Mouse (Mus musculus) brown adipose tissue, adult 24 weeks (tissue): ENCODE data around the gene Med15. TPM values are rescaled to one million over a fixed set of nuclear protein-coding genes. Genes with fewer than 3 reads are reported as not detected.
"Not testable (repeated sequence)": the region's sequence is repeated elsewhere in the genome, so short reads cannot be mapped to it uniquely, and the experiment has no call there.

Experiments used
- H3K27ac ChIP-seq: fragments of 200-500 bp; replicated peaks from 2 replicates; pipeline ENCODE4 v1.5.1; 2012; ENCODE audit warnings: low read depth, mild to moderate bottlenecking, low read length
- H3K4me1 ChIP-seq: fragments of 200-500 bp; 2 replicates; pipeline ENCODE4 v1.6.1; 2012; ENCODE audit warnings: low read length, mixed read lengths; ENCODE audit not compliant: control insufficient read depth, insufficient read depth, insufficient read length
- H3K4me3 ChIP-seq: fragments of 200-500 bp; 2 replicates; pipeline ENCODE4 v1.5.1; 2012; ENCODE audit warnings: low read depth, mild to moderate bottlenecking, low read length, moderate library complexity; ENCODE audit not compliant: insufficient read depth
- polyA plus RNA-seq: library from polyadenylated mRNA; stranded (reverse); fragments of >200 nt; gene quantifications from 2 replicates; pipeline ENCODE4 v1.2.4, GENCODE M21; 2012; ENCODE audit not compliant: missing spikeins, insufficient read depth, insufficient read length

Gene Med15
- polyA plus RNA-seq, 1 experiment: 14.7 TPM

DNA sequence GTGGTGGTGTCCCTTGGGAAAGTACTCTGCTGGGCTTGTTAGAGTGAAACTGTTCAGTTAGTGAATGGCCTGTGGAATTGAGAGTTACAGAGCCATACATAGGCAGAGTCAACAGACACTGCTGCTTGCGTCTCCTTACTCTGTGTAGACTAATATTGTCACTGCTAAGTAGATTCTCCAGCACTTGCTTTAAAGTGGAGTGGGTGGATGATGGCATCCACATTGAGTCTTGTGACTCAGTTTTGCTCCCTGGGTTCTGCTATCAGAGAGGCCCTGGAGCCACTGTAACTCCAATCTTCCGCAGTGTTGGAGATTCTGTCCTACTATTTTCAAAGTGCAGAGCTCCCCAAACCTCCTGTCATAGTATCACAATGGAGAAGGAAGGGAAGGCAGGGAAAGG lies 100.1 kb downstream of the Med15 start:
- Histone ChIP-seq H3K4me1 (no peaks in the 10 kb centered on the region), H3K4me3 (no peak overlapping the region), H3K27ac (no peak overlapping the region)

DNA sequence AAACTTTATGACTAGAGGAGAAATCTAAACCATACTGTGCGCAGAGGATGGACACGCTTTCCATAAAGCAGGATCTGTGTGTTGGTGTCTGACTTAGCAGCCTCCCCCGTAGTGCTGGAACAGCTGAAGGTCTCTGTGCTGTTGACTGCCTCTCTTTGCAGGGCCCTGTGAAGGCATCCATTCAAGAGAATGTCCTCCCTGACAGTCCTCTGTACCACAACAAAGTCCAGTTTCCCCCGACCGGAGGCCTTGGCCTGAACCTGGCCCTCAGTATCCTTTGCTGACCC lies 106.5 kb downstream of the Med15 start:
- no peaks in the 10 kb centered on the region for H3K4me1 ChIP-seq
- H3K4me3 ChIP-seq: no peak overlapping the region
- H3K27ac ChIP-seq: no peak overlapping the region

DNA sequence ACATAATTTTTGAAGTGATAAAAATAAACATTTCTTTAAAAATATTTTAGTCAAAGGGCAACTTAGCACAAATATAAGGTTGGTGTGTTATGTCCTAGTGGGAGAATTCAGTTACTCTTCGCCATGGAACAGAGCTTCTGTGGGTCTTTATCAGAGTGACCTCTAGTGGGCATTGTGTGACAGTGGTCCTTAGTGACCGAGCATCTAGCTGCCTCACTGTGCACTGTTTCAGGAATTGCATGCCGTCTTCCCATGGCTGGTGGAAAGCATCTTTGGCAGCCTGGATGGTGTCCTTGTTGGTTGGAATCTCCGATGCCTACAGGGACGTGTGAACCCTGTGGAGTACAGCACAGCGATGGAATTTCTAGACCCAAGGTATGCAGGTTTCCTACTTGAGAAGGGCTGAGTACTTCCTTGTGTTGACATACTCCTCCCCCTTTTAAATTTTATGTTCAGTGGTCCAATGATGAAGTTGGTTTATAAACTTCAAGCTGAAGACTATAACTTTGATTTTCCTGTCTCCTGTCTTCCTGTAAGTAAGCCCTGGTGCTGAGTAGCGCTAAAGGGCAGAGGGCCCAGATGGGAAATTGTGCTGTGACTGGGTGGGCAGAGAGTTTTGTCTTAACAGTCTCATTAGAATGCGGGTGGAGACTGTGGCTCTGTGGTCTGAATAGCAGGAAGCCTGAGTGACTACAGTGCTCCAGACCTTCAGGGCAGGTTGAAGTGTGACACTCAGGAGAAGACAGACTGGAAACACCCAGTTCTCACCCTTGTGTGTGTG lies 107.0 kb downstream of the Med15 start:
- Histone ChIP-seq H3K4me3 (no peak overlapping the region), H3K27ac (no peak overlapping the region), H3K4me1 (no peaks in the 10 kb centered on the region)

DNA sequence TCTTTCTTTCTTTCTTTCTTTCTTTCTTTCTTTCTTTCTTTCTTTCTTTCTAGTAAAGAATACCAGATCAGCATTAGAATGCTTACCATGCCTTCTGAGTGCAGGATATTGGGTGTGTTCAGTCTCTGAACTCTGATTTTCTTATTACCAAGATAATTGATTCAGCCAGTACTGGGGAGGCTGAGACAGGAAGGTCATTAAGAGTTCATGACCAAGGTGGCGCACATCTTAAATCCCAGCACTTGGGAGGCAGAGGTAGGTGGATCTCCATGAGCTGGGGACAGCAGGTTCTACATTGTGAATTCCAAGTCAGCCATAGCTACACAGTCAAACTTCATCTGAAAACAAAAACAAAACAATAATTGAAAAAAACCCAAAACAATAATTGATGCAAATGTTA lies 110.8 kb downstream of the Med15 start:
- peaks cover 2% of the 10 kb centered on the region for H3K4me1 ChIP-seq
- no peak overlapping the region for H3K4me3 ChIP-seq
- H3K27ac ChIP-seq: no peak overlapping the region

DNA sequence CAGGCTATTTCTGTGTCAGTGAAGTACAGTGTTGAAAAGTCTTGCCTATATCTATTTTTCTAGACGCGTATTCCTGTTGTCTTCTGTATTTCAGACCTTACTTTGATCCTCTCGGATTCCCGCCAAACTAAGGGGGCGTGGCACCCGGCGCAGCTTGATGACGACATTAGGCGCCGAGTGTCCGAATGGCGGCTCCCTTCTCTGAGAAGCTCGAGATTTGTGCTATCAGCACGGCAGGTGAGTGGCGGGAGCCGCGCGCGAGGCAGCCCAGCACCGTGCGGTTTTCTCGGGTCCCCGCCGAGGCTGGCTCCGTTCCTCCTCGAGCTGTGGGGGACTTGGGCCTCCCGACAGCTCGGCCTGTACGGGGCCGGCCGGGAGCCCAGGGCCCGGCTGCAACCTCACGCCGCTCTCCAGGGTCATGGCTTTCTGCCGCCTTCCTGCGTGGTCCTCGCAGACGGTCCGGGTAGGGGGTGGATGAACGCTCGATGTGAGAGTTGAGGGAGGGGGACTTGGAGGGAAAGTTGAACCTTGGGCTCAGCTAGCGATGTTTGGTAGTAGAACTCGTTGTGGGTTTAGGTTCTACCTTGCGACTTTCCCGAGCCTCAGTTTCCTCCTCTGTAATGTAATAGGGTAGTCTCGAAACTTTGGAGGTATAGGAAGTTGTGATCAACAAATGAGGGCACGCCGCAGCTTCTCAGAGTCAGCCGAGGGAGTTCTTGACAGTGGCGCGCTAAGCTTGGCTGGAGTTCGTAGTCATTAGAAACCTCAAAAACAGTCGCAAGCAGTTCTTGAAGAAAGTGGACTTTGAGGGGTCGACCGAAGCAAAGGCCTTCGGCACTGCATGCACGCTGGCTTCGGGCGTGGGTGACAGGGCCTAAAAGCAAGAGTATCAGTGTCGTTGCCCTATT lies 113.2 kb downstream of the Med15 start, which contains the start of gene Smpd4:
Gene Smpd4, plus strand, starts transcription at position 157 of the 908 bp plus-strand sequence.
- Histone ChIP-seq H3K4me3 (peak within 1 kb of the TSS; percentile 97), H3K27ac (no peak within 1 kb of the TSS), H3K4me1 (peaks cover 2% of the 10 kb centered on the region)

DNA sequence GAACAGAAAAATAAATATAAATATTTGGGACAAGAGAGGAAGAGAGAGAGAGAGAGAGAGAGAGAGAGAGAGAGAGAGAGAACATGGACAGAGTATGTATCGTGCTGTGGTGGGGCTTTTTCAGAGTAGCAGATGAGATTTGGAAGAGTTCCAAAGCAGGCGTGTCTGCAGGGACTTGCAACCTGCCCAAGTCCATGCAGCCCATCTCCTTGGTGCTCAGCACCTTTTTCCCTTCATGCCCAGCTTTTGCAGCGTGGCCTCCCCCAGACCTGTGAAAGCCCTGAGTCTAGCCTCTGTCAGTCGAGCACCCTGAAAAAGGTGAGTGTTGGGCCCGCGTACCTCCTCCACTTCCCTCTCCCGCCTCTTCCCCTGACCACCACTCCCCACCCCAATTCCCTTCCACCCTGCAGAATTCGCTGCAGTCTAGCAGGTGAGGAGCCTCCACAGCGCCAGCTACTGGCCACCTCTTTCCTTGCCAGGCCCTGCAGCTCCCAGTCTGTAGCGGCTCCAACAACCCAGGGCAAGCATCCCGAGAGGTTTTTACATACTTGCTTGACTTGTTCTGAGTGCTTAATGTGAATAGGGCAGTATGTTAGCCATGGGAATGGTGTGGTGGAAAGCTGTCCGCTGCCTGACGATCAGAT lies 114.6 kb downstream of the Med15 start:
- no peak overlapping the region for H3K27ac ChIP-seq
- no peak overlapping the region for H3K4me3 ChIP-seq
- H3K4me1 ChIP-seq: peaks cover 2% of the 10 kb centered on the region

- Histone ChIP-seq H3K4me3 (no peak overlapping the region), H3K4me1 (peaks cover 2% of the 10 kb centered on the region), H3K27ac (no peak overlapping the region)
Observed at GRCm38 (mm10) chr16:17616212-17616611, 116.5 kb downstream of the Med15 start.

DNA sequence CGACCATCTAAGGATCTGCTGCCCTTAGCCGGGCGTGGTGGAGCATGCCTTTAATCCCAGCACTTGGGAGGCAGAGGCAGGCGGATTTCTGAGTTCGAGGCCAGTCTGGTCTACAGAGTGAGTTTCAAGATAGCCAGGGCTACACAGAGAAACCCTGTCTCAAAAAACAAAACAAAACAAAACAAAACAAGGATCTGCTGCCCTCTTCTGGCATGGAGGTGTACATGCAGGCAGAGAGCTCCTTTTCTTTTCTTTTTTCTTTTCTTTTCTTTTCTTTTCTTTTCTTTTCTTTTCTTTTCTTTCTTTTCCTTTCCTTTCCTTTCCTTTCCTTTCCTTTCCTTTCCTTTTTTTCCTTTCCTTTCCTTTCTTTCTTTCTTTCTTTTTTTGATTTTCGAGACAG lies 118.0 kb downstream of the Med15 start:
- not testable (repeated sequence) for H3K4me1 ChIP-seq, H3K27ac ChIP-seq, H3K4me3 ChIP-seq

DNA sequence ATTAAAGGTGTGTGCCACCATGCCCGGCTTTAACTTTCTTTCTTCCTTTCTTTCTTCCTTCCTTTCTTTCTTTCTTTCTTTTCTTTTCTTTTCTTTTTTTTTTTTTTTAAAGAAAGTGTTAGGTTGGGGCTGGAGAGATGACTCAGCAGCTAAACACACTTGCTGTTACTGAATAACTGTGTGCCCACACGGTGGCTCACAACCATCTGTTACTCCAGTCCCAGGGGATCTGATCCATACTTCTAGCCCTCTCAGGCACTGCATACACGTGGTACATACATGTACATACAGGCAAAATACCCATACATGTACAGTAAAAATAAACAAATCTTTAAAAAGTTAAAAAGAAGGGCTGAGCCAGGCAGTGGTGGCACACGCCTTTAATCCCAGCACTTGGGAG lies 121.3 kb downstream of the Med15 start:
- H3K4me1 ChIP-seq: no peaks in the 10 kb centered on the region
- no peak overlapping the region for H3K4me3 ChIP-seq
- no peak overlapping the region for H3K27ac ChIP-seq

GRCm38 (mm10) chr16:17605684-17606083 lies 127.0 kb downstream of the Med15 start:
- H3K4me1 ChIP-seq: no peaks in the 10 kb centered on the region
- no peak overlapping the region for H3K4me3 ChIP-seq
- no peak overlapping the region for H3K27ac ChIP-seq

GRCm38 (mm10) chr16:17604941-17605340 lies 127.8 kb downstream of the Med15 start:
- no peak overlapping the region for H3K4me3 ChIP-seq
- H3K4me1 ChIP-seq: no peaks in the 10 kb centered on the region
- no peak overlapping the region for H3K27ac ChIP-seq

Other genes starting within 250 kb of the Med15 start
- not detected in 2 replicates for gene Aifm3, start 243.3 kb downstream of the Med15 start, polyA plus RNA-seq
- gene Lztr1, start 224.2 kb downstream of the Med15 start, polyA plus RNA-seq: 38.0 and 38.2 TPM in 2 replicates
- gene Thap7, start 201.8 kb downstream of the Med15 start, polyA plus RNA-seq: 19.5 and 21.9 TPM in 2 replicates
- 0.91 TPM in 1 of 2 replicates, not detected in the other for gene Lrrc74b, start 171.6 kb downstream of the Med15 start, polyA plus RNA-seq
- gene P2rx6, start 171.0 kb downstream of the Med15 start, polyA plus RNA-seq: 4.6 and 7.6 TPM in 2 replicates
- gene Slc7a4, start 149.7 kb downstream of the Med15 start, polyA plus RNA-seq: 1.5 TPM in 1 of 2 replicates, not detected in the other
- 10.9 and 20.6 TPM in 2 replicates for gene Smpd4, start 113.5 kb downstream of the Med15 start, polyA plus RNA-seq
- gene Ccdc74a, start 86.4 kb downstream of the Med15 start, polyA plus RNA-seq: not detected in 2 replicates
- 10.2 and 19.0 TPM in 2 replicates for gene Klhl22, start 26.7 kb upstream of the Med15 start, polyA plus RNA-seq
- 0.92 and 1.8 TPM in 2 replicates for gene Scarf2, start 64.4 kb upstream of the Med15 start, polyA plus RNA-seq
- not detected in 2 replicates for gene B830017H08Rik, start 100.2 kb upstream of the Med15 start, polyA plus RNA-seq
- gene Car15, start 105.5 kb upstream of the Med15 start, polyA plus RNA-seq: 1.5 and 2.1 TPM in 2 replicates
- not detected in 2 replicates for gene Gm20518, start 158.8 kb upstream of the Med15 start, polyA plus RNA-seq
- 0.28 TPM in 1 of 2 replicates, not detected in the other for gene Tssk1, start 161.3 kb upstream of the Med15 start, polyA plus RNA-seq
- 15.5 and 17.6 TPM in 2 replicates for gene Dgcr2, start 165.7 kb upstream of the Med15 start, polyA plus RNA-seq
- gene Tssk2, start 165.7 kb upstream of the Med15 start, polyA plus RNA-seq: not detected in 2 replicates
- 8.3 and 8.8 TPM in 2 replicates for gene Ess2, start 178.5 kb upstream of the Med15 start, polyA plus RNA-seq
- not detected in 2 replicates for gene Gsc2, start 182.2 kb upstream of the Med15 start, polyA plus RNA-seq
- gene Slc25a1, start 195.3 kb upstream of the Med15 start, polyA plus RNA-seq: 1,001 and 1,166 TPM in 2 replicates
- not detected in 2 replicates for gene Vpreb2, start 247.5 kb upstream of the Med15 start, polyA plus RNA-seq